Mouse (Mus musculus) kidney, postnatal 10 days (tissue): Measurements from ENCODE around the gene Borcs6.
A peak's percentile ranks its signal among the peaks of the same experiment; 100 is the strongest.
"Not testable (repeated sequence)": the region's sequence is repeated elsewhere in the genome, so short reads cannot be mapped to it uniquely, and the experiment has no call there.

Source experiments
- DNase-seq: peaks from one replicate; pipeline ENCODE4 v3.0.0; 2021; ENCODE audit warnings: mixed read lengths

Gene Borcs6

DNA sequence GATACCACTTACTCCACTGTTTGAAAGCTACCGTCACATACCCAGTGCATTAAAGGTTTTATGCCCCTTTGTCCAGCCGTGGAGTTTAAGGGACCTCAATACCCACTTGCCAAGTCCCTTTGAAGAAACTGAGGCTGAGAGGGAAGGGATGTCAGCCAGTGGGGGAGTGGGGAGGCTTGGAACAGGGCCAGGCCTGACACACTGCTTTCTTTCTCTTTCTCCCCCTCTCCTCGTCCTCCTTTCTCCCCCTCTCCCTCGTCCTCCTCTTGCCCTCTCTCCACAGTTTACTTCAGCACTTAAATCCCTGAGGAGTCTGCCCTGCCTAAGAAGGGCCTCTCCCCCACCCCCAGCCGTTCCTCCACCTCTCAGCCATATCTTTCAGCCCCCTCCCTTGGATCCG, 30.9 kb downstream of the Borcs6 start:
- DNase-seq, result no peak

DNA sequence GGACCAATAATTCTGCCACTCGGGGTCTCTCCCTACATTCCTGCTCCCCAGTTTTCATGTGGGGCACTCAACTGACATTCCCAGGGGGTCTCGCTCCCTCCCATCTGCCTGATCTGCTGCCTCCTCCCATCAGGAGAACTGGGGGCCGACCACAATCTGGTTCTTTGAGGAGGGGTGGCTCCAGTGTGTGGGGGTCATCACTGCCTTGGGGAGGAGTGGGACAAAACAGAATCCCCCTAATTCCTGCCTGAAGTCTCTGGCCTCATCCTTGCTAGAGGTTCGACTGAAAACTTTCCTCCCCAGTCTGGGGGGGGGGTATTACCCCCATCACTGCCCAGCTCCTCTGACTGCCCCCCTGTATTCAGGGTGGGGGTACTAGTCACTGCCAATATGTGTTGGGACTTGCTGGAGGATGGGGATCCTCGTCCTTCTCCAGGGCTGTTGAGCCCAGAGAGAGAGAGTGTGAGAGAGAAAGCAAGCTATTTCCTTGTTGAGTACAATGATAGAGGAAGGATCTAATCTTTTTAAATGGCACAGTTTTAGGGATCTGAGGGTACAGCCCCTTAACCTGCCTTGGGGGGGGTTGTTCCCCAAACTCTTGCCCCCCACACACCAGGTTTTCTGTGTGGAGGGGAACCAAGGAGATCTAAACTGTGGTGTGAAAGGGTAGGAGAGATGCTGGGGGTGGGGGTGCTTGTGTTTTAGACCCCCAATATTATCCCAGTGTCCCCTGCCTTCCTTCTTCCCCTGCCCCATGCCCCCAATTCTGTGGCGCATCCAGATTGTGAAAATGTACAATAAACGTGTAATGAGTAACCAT, 32.3 kb downstream of the Borcs6 start:
- DNase-seq, result no peak

DNA sequence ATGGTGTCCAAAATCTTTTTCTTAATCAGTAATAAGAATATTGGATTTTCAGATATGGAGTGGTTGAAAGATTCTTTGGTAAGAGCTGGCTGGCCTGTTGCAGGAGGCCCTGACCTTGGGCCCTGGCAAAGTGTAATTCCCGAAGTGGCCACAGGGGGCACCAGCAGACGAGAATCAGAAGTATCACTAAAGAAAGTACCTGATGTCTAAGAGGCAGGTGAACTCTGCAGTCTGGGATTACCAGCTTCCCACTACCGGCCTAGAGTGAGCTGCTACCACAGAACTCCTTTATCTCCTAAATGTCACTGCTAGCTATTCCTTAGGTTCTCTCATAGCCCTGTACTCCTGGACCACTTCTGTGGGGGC, 32.9 kb downstream of the Borcs6 start:
- DNase-seq, result peak; percentile 93

DNA sequence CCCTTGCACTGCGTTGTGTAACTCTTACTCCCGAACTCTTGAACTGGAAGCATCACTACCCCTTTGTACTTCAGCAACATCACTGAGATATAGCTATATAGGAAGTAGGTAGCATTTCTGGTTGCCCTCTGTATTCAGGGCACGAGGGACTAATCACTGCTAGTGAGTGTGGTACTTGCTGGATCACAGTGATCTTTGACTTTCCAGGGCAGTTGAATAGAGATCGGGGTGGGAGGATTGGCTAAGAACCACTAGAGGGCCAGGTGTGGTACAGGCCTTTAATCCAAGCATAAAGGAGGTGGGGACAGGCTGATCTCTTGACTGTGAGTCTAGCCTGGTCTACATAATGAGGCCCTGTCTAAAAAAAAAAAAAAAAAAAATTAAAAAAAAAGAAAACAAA, 33.4 kb downstream of the Borcs6 start:
- DNase-seq, result no peak

DNA sequence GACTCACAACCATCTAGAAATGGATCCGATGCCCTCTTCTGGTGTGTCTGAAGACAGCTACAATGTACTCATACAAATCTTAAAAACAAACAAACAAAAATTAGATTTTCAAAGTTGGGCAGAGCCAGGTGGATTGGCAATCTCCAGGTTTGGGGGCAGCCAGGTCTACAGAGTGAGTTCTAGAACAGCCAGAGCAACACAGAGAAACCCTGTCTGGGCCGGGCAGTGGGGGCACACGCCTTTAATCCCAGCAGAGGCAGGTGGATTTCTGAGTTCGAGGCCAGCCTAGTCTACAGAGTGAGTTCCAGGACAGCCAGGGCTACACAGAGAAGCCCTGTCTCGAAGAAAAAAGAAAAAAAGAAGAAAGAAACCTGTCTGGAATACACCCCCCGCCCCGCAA, 34.3 kb downstream of the Borcs6 start:
- DNase-seq, result not testable (repeated sequence)

DNA sequence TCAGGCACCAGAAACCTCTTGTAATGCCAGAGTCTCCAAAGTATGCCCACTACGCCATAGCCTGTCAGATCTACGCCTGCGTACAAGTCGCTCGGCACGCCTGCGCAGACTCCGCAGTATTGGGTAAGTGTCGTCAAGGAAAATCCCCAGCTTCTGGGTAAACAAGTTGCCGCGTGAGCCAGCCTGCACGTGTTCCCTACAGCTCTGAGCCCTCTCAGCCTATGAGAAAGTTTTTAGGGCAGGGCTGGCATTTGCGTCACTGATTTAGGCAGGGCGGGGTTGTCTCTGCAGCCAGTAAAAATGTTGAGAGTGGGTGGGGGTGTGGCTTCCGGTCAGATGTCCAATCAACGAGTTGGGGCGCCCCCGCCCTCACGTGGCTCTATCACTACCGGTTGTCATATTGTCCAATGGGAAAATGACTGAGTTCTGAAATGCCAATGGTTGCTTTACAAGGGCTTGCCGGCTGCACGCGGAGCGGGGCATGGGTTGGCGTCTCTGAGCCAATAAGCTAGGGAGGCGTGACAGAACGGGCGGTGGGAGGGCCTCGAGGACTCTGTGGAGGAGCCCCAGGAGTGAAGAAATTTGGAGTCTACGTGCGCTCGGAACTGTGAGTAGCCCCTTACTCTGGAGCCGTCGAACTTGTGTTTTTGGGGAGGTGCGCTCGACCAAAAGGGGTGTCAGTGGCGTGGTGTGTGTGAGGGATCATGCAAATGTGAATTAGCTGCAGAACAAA, 35.3 kb downstream of the Borcs6 start, which contains the start of gene Per1:
TSS of gene Per1 (plus strand) at position 521 of the 733 bp plus-strand sequence.
- DNase-seq, result peak; percentile 99

DNA sequence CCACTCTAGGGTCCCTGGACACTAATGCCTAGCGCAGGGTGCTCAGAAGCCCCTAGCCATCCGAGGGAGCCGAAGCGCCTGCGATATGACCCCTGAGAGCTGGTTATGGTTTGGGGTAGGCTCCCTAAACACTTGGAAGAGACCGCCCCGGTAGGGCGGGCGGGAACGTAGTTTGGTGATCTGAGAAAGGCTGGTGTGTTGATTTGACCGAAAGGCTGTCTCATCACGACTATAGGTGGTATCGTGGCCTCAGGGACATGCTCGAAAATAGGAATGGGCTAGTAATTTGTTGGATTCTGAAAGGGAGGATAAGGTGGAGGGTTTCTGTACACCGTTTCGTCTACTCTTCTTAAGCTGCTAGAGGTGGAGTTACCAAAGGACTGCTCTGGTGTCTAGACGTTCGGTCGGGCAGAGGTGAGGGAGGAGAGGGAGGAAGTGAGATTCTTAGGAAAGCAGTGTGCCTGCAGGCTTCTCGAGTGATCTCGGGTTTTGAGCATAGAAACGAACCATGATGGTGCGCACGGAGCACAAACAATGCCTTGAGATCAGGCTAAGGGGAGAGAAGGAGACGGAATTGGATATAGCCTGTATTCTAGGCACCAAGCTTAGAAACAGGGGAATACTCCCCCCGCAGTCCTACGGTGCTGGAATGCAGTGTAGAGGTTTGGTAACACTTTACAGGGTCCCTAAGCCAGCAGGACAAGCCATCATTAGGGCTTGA, 36.2 kb downstream of the Borcs6 start:
- peak; percentile 48 for DNase-seq

DNA sequence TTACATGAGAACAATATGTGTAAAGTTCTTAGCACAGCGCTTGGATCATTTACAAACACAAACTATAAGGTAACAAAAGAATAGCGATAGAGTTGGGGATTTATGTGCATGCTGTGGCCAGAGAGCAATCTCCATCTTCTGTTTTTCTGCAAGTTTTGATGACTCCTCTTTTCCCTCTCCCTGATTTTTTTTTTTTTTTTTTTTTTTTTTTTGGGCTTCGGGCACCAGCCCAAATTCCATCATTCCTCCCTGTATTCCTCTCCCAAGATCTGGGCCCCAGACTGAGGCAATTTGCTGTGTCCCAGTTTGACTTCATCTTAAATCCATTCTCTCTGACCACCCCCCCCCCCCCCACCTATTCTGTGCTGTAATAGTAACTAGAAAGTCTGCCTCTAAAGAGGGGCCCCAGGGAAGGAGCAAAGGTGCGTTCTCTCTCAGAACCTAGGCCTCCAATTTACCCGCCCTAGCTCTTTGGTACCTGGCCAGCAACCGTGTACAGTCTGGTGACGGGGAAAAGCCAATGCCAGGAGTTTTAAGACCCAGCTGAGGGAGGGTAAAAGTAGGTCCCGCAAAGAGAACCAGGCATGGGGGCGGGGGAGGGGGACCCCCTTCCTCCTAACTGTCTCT, 37.0 kb downstream of the Borcs6 start:
- no peak for DNase-seq

DNA sequence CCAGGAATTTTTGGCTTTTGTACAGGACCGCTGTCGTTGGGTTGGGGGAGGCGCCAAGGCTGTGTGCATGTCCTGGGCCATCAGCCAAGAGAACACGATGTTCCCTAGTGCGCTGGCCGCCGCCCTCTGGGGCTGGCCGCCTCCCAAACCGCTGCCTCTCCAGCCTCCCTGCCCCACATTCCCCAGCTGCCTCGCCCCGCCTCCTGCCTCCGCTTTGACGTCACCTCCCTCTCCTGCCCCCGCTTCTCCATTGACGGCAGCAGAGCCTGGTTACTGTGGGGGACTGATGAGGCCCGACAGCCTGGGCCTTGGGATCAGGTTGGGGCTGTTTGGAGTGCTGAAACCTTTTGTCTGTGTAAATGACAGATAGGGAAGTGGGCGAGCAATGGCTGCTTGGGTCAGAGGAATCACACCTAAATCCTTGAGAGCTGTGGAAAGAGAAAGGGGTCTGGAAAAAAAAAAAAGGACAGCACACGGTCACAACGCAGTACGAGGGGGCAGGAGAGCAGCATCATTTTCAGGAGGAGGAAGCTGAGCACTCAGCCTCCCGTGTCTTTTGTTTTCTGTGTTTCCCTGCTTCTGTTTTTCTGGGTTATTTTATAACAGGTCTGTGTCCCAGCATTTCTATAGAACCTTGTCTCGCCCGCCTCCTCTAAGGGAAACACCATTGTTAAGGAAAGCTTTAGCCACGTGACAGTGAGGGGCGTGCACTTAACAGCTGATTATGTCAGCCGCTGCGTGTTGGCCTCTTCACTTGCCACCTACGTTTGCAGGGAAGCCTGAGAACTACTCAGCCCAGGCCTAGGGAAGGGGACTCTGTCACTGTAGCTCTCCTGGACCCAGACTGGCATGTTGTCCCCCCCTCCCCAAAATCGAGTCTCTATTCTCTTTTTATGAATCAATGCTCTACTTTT, 37.7 kb downstream of the Borcs6 start:
- peak; percentile 100 for DNase-seq

DNA sequence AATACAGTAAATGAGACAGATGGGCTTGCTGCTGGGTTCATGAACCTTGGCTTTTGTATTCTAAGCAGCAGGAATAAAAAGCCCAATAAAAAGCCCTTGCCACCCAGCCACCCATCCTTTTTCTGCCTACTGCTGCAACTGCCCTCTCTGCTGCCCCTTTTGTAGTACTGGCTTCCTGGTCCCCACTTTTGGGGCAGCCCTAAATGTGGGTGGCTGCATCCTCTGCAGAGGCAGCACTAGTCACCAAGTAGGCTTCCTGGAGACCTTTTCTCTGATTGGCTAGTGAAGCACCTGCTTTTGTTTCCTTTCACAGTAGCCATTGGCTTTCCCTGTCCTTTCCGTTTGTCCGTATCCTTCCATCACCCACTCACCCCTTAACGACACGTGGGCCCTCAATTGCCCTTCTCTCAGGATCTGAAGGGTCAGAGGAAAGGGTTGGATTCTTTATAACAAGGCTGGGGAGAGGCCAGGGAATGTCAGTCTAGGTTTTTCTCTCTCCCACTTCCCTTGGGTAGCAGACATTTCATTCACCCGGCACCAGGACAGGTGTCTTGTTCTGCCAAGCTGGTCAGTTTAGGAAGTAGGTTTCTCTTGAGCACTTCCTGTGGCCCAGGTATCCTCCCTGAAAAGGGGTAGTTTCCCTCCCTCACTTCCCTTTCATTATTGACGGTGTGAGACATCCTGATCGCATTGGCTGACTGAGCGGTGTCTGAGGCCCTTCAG, 38.7 kb downstream of the Borcs6 start:
- DNase-seq, result no peak

DNA sequence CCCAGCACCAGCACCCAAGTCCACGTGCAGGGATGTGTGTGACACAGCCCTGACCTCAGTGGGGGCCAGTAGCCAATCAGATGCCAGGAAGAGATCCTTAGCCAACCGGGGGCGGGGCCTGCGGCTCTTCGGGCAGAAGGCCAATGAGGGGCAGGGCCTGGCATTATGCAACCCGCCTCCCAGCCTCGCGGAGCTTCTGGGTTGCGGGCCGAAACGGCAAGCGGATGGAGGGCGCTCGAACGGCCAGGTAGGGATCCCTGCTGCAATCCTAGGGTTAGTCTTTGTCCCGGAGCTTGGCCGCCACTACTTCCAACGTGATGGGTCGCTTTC, 39.2 kb downstream of the Borcs6 start:
- DNase-seq, result peak; percentile 97

DNA sequence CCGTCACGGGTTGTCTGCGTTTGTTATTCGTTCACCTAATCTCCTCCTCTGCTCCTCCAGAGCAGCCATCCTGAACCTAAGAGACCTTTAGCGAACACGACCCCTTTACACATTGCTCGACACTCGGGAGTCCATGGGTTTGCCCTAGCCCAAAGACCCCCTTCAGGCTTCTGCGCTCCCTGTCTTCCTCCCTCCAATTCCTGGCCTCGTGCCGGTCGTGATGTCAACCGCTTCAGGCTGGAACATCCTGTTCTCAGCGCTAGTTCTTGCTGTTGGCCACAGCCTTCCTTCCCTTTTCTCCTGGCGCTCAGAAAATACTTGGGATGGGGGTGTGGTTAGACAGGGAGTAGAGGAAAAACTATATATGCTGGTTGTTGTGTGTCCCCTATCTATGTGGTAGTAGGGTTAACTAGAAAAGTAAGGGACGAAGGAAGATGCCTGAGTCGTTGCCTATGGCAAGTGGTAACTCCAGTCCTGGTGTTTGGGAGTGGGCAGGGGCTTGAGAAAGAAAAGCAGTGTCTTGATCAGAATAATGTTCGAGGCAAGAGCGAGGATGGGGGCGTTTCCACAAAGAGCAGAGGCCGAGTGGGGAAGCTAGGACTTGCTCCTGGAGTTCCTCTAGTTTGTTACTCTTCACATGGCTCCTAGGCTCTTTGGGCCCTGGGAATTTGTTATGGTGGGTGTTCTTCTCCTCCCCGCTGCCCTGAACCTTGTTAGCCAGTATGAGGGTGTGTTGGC, 39.8 kb downstream of the Borcs6 start:
- DNase-seq, result peak; percentile 93

DNA sequence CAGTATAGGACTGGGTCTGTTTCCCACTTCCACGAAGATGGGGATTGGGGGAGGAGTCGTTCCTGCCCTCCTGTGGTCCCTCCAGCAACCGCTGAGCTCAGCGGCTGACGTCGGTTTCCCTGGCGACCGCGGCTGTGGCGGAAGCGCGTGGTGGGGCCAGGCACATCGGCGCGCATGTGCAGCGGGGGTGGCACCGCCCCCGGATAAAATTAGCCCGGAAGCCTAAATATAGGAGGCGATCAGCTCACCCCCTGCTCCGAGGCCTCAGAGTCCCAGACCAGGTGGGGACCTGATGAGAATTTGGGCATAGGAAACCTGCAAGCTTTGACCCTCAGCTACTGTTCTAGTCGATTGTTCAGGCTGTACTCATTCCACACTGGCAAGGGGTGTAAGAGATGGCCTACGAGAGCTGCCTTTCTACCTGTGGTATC, 40.4 kb downstream of the Borcs6 start:
- DNase-seq, result peak; percentile 97

DNA sequence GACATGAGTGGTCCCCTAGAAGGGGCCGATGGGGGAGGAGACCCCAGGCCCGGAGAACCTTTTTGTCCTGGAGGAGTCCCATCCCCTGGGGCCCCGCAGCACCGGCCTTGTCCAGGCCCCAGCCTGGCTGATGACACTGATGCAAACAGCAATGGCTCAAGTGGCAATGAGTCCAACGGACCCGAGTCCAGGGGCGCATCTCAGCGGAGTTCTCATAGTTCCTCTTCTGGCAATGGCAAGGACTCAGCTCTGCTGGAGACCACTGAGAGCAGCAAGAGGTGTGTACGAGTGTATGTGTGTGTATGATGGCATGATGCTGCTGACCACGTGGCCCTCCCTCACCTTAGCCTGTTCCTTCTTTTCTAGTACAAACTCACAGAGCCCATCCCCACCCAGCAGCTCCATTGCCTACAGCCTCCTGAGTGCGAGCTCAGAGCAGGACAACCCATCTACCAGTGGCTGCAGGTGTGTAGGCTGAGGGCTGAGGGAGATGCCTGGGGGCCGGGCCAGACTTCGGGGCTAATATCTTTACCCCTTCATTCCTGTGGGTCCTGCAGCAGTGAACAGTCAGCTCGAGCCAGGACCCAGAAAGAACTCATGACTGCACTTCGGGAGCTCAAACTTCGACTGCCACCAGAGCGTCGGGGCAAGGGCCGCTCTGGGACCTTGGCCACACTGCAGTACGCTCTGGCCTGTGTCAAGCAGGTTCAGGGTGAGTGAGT, 41.3 kb downstream of the Borcs6 start:
- DNase-seq, result peak; percentile 36

DNA sequence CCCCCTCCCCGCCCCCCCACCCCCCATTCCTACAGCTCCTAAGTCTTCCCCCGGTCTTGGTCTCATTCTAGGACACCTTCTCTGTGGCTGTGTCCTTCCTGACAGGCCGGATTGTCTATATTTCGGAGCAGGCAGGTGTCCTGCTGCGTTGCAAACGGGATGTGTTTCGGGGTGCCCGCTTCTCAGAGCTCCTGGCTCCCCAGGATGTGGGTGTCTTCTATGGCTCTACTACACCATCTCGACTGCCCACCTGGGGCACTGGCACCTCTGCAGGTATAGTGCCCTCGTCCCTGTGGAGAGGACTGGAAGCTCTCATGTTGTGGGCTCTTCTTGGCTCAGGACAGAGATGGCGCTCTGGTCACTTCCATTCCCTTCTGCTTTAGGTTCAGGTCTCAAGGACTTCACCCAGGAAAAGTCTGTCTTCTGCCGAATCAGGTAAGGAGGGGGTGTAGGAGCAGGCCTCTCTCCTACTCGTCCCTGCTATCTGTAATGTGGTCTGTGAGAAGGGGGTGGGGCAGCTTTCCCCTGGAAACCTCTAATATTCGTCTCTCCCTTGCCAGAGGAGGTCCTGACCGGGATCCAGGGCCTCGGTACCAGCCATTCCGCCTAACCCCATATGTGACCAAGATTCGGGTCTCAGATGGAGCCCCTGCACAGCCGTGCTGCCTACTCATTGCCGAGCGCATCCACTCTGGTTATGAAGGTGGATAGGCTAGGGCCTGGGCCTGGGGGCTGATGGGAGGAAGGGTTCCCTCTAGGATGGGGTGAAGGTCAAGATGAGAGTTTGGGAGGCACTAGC, 42.3 kb downstream of the Borcs6 start:
- no peak for DNase-seq

DNA sequence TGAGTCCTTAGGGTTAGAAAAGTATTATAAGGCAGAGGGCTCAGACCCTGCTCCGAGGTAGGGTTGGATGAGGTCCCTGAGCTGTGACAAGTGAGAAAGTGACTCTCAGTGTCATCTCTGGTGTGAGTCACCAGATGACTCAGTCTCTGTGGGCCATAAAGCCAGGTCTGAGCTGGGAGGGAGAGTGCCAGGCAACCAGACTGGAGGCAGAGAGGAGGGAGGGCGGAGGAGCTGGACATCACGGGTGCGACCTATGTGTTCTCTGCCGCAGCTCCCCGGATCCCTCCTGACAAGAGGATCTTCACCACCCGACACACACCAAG, 42.8 kb downstream of the Borcs6 start:
- DNase-seq, result no peak

DNA sequence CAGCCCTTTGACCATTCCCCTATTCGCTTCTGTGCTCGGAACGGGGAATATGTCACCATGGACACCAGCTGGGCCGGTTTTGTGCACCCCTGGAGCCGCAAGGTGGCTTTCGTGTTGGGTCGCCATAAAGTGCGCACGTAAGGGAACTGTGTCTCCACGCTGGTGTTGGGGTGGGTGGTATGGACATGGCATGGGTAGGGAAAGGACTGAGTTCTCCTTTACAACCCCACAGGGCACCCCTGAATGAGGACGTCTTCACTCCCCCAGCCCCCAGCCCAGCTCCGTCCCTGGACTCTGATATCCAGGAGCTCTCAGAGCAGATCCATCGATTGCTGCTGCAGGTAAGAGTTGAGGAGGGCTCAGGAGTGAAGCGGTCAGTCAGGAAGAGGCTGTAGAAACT, 43.6 kb downstream of the Borcs6 start:
- DNase-seq, result no peak

DNA sequence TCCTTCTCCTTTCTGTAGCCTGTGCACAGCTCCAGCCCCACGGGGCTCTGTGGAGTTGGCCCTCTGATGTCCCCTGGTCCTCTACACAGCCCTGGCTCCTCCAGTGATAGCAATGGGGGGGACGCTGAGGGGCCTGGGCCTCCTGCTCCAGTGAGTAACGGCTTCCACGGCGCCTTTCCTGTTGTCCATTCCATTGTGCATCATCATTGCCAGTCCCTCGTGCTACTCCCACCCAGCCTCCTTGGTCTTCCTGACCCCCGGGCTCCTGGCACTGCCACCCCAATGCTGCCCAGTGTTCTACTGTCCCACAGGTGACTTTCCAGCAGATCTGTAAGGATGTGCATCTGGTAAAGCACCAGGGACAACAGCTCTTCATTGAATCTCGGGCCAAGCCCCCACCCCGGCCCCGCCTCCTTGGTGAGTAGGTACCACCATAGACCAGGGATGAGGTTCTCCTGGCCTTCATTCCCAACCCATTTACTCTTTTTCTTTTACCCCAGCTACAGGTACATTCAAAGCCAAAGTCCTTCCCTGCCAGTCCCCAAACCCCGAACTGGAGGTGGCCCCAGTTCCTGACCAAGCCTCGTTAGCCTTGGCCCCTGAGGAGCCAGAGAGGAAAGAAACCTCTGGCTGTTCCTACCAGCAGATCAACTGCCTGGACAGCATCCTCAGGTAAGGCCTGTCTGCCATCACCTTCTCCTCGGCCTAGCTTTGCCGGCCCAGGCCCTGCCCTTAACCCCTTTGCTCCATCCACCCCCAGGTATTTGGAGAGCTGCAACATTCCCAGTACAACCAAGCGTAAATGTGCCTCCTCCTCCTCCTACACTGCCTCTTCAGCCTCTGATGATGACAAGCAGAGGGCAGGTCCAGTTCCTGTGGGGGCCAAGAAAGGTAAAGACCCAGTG, 44.3 kb downstream of the Borcs6 start:
- DNase-seq, result no peak
